Mouse (Mus musculus) C2C12 (cell line): Measurements from ENCODE around the gene Pycr1. TPM values are rescaled to one million over a fixed set of nuclear protein-coding genes. Genes with fewer than 3 reads are reported as not detected.

Experiments used
- H3K27me3 ChIP-seq: one replicate; pipeline ENCODE4 v1.6.1; 2011; ENCODE audit not compliant: control insufficient read depth, insufficient read depth, insufficient read length
- H3K36me3 ChIP-seq: one replicate; pipeline ENCODE4 v1.6.1; 2011; ENCODE audit not compliant: control insufficient read depth, insufficient read depth
- H3K4me3 ChIP-seq: one replicate; pipeline ENCODE4 v1.5.1; 2011; ENCODE audit warnings: mild to moderate bottlenecking, control low read depth; ENCODE audit not compliant: poor library complexity, insufficient read depth, severe bottlenecking
- H3K79me2 ChIP-seq: one replicate; pipeline ENCODE4 v1.6.1; 2011; ENCODE audit not compliant: control insufficient read depth, insufficient read depth
- H3K79me3 ChIP-seq: one replicate; pipeline ENCODE4 v1.6.1; 2011; ENCODE audit warnings: low read depth, control low read depth
- H3ac ChIP-seq: one replicate; pipeline ENCODE3; 2011; ENCODE audit warnings: low read depth; ENCODE audit not compliant: control insufficient read depth, insufficient read length
- CEBPB ChIP-seq: IDR thresholded peaks from one replicate; pipeline ENCODE4 v1.6.1; 2011; ENCODE audit warnings: low read depth, mild to moderate bottlenecking, control low read depth, moderate library complexity
- CTCF ChIP-seq: IDR thresholded peaks from one replicate; pipeline ENCODE4 v1.5.1; 2011; ENCODE audit not compliant: control insufficient read depth, insufficient read depth, insufficient read length
- FOSL1 ChIP-seq: IDR thresholded peaks from one replicate; pipeline ENCODE4 v1.8.0; 2011; ENCODE audit warnings: mild to moderate bottlenecking, low read length; ENCODE audit not compliant: poor library complexity, insufficient read depth, severe bottlenecking
- MAX ChIP-seq: IDR thresholded peaks from one replicate; pipeline ENCODE4 v1.6.1; 2011; ENCODE audit warnings: mild to moderate bottlenecking, control low read depth
- MYOD1 ChIP-seq: IDR thresholded peaks from one replicate; pipeline ENCODE4 v1.6.1; 2011; ENCODE audit warnings: low read depth; ENCODE audit not compliant: control insufficient read depth, insufficient read length
- MYOG ChIP-seq: IDR thresholded peaks from one replicate; pipeline ENCODE4 v1.6.1; 2011; ENCODE audit not compliant: control insufficient read depth, insufficient read length; ENCODE audit errors: extremely low read depth
- USF1 ChIP-seq: IDR thresholded peaks from one replicate; pipeline ENCODE4 v1.6.1; 2011; ENCODE audit warnings: low read depth, mild to moderate bottlenecking, control low read depth, moderate library complexity
- polyA plus RNA-seq: library from polyadenylated mRNA; unstranded; fragments of >200 nt; fragmentation: generic; extraction: Trizol; gene quantifications from one replicate; pipeline ENCODE4 v1.2.1, GENCODE M21; 2012; ENCODE audit warnings: missing spikeins

Gene Pycr1
- polyA plus RNA-seq, 1 experiment, result 16.1 TPM

DNA sequence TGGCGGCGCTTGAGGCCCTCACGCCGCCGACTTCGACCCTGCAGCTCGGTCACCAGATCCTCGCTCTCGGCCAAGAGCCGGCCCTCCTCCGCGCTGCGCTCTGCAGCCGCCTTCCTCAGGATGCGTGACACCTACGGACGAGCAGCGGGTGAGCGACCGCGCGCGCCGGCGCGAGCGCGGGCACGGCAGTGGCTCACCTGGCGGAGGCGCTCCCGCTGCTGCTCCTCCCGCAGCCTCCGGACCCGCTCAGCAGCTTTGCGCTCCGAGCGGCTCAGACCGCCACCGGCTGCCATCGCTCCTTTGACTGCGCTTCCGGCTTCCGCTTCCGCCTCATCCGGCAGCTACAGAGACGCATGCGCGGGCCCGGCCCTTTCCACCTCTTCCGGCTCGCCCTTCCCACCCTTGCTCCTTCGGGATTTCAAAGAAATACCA, 18.9 kb downstream of the Pycr1 start:
- no peak for TF ChIP-seq FOSL1
- no peak for TF ChIP-seq USF1
- H3K36me3 ChIP-seq, result peaks cover 72% of the 10 kb centered on the region

DNA sequence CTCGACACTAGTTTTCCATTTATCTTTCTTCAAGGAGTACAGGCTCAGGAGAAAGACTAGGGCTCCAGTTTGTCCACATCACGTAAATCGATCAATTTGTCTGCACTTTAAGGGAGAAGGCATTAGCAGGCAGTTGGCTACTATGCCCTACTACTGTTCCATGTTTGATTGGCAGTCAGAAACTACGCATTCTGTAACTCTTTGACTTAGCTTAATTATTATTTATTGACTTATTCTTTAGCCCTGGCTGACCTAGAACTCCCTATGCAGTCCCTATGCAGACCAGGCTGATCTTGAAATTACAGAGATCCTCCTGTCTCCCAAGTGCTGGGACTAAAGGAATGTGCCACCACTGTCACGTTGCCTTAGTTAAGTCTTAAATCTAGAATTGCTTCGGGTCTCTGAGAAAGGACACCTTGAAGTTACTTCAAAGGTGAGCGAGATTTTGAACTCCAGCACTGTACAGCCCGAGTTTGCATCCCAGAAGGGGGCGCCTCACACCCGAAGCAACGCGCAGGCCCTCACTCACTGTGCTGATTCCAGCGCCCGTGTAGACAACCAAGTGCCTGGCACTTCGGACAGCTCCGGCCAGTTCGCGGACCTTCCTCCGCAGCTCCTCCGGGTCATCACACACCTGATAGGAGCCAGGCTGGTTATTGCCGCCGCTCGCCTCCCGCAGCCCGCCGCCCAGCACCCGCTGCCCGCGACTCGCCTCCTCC, 19.4 kb downstream of the Pycr1 start:
- Histone ChIP-seq H3K36me3 (peaks cover 71% of the 10 kb centered on the region), H3ac (peak overlapping the region; percentile 82), H3K79me3 (peaks cover 47% of the 10 kb centered on the region), H3K79me2 (peaks cover 74% of the 10 kb centered on the region), H3K4me3 (peak overlapping the region; percentile 98), H3K27me3 (no peaks in the 10 kb centered on the region)
- TF ChIP-seq MYOG (no peak), CTCF (peak; percentile 75), MAX (no peak)

More for the DNA sequence above, 18.9 kb downstream of the Pycr1 start:
- peak overlapping the region; percentile 98 for H3K4me3 ChIP-seq
- peak overlapping the region; percentile 82 for H3ac ChIP-seq
- peaks cover 53% of the 10 kb centered on the region for H3K79me3 ChIP-seq
- H3K27me3 ChIP-seq, result no peaks in the 10 kb centered on the region
- peaks cover 80% of the 10 kb centered on the region for H3K79me2 ChIP-seq

DNA sequence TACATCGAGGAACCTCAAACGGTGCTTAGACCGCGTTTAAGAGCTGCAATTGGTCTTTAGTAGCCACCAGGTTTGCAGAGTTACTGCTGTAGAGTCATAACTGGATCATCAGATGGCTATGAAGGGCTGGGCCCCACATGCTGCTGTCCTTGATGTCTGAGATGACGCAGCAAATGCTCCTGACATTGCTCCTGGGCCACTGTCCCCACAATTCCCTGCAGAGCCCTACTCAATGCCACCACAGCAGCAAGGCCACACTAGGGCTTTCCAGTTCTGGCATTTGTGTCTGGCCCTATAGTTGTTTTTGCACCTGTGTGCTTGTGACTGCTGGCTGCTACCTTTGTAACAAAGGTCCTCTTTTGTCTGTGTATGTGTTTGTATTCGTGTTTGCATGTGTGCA, 20.8 kb downstream of the Pycr1 start:
- Histone ChIP-seq H3K79me3 (peaks cover 35% of the 10 kb centered on the region), H3ac (no peak overlapping the region), H3K79me2 (peaks cover 61% of the 10 kb centered on the region), H3K36me3 (peaks cover 73% of the 10 kb centered on the region), H3K4me3 (no peak overlapping the region), H3K27me3 (no peaks in the 10 kb centered on the region)
- TF ChIP-seq CTCF (no peak), MYOD1 (no peak), CEBPB (no peak), MAX (no peak), FOSL1 (no peak), USF1 (no peak), MYOG (no peak)

DNA sequence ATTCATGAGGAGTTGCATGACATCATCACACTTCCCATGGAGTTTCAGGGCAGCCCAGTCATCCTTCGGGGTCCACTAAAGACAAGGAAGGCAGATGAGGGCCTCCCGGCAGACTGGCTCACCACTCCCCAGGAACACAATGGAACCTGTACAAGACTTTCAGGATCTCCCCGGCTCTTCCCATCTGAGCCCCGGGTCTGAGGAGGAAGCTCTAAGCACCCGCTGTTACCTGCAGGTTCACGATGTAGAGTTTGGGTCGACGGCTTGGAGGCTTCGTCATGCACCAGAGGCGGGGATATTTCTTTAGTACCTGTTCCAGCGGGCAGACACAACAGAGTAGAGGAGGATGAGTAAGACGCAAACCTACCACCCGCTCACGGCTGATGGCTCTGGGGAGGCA, 23.4 kb downstream of the Pycr1 start:
- Histone ChIP-seq H3K36me3 (peaks cover 59% of the 10 kb centered on the region), H3K4me3 (no peak overlapping the region), H3K27me3 (no peaks in the 10 kb centered on the region), H3K79me2 (peaks cover 60% of the 10 kb centered on the region), H3ac (no peak overlapping the region), H3K79me3 (peaks cover 29% of the 10 kb centered on the region)
- TF ChIP-seq MYOG, result no peak
- TF ChIP-seq USF1, result no peak
- TF ChIP-seq CEBPB, result no peak
- no peak for TF ChIP-seq CTCF
- TF ChIP-seq MYOD1, result no peak
- TF ChIP-seq FOSL1, result no peak
- no peak for TF ChIP-seq MAX

DNA sequence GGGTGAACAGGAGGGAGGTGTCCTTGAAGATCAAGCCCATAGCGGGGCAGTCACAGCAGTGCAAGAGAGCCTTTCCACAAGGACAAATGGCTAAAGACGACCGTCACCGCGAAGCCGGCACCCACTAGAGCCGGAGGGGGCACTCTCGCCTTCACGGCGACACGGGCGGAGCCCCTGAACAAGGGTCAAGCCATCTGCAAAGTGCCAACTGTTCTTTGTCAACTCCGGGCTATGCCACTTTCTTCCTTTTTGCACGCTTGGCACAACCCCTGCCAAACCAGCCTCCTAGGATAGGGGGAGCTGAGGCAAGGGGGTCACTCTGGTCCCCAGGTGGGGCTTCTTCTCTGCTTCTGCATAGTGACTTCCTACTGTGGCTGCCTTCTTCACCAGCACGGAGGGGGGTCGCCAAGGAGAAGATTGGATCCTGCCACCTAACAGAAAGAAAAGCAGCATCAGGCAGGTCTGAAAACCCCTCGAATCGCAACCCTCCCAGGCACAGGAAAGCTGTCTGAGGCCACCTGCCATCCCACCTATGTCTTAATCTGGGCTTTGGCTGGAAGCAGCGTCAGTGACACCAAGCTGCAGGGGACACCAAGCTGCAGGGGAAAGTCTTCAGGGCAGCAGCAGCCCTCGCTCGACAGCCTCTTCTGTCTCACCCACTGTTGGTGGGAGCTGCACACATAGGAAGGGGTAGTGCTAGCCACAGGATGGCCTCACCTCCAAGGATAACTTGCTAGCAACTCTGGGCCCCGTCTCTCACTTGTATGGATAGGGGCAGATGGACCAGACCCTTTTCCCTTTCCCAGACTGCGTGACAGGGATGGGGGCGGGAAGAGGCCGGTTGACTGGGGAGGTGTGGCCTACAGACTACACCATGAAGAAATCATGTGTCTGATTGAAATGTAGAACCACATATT, 24.7 kb downstream of the Pycr1 start:
- Histone ChIP-seq H3K79me2 (peaks cover 50% of the 10 kb centered on the region), H3K36me3 (peaks cover 68% of the 10 kb centered on the region), H3K79me3 (peaks cover 26% of the 10 kb centered on the region), H3ac (no peak overlapping the region), H3K4me3 (no peak overlapping the region), H3K27me3 (no peaks in the 10 kb centered on the region)
- TF ChIP-seq MAX (no peak), CTCF (no peak), MYOG (no peak), FOSL1 (no peak), USF1 (no peak), CEBPB (no peak), MYOD1 (no peak)

DNA sequence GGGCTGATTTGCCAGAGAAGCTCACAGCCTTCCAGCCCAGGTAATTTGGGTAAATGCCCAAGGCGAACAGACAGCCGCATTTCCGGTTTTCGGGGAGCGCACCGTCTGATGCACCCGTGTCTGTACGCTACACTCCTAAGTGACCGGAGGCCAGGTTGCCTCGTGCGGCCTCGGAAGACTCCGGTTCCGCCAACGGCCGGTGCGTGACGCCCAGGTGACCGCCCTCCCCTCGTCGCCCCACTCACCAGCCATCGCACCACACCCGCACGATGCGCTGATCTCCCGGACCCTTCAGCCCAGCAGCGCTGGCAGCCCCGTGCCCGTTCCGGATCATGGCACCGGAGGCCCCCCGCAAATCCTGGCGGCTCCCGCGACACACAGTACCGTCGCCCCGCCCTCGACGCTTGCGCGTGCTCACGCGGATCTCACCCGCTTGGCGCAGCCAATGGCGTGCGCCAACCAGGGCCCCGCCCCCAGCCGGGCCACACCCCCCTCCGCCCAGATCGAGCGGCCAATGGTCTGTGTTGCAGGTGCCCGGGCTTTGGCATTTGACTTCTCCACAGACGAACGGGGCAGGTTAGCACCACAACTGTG, 26.0 kb downstream of the Pycr1 start, which contains the start of gene Pcyt2:
Gene Pcyt2 (minus strand): TSS at position 418 of the 594 bp plus-strand sequence.
- Histone ChIP-seq H3K79me3 (peaks cover 18% of the 10 kb centered on the region), H3K36me3 (peaks cover 63% of the 10 kb centered on the region), H3K27me3 (no peaks in the 10 kb centered on the region), H3K4me3 (peak within 1 kb of the TSS; percentile 86), H3K79me2 (peaks cover 37% of the 10 kb centered on the region), H3ac (peak within 1 kb of the TSS; percentile 89)
- no peak for TF ChIP-seq FOSL1
- no peak for TF ChIP-seq USF1
- no peak for TF ChIP-seq CTCF
- no peak for TF ChIP-seq MYOD1
- peak; percentile 33 for TF ChIP-seq MAX
